Mouse (Mus musculus) stomach, postnatal 0 days (tissue): ENCODE results near the gene Lias. TPM values are rescaled to one million over a fixed set of nuclear protein-coding genes. Genes with fewer than 3 reads are reported as not detected.
A peak's percentile ranks its signal among the peaks of the same experiment; 100 is the strongest.

Source experiments
- ATAC-seq: fragments of 200-750 bp; cut with Nextera tagmentation; 2 replicates; pipeline ENCODE4 v1.8.0; 2017; ENCODE audit not compliant: low FRiP score, low TSS enrichment
- DNase-seq: peaks from one replicate; pipeline ENCODE4 v3.0.0-alpha.2; 2016; ENCODE audit warnings: low spot score
- H3K27ac ChIP-seq: fragments of 300-500 bp; sonication (generic); replicated peaks from 2 replicates; pipeline ENCODE4 v1.5.1; 2014; ENCODE audit warnings: mild to moderate bottlenecking, control low read depth
- H3K27me3 ChIP-seq: fragments of 300-500 bp; sonication (generic); 2 replicates; pipeline ENCODE4 v1.6.1; 2014; ENCODE audit warnings: low read length; ENCODE audit not compliant: control insufficient read depth, insufficient read depth
- H3K36me3 ChIP-seq: fragments of 300-500 bp; sonication (generic); 2 replicates; pipeline ENCODE4 v1.6.1; 2014; ENCODE audit warnings: low read length, mixed read lengths; ENCODE audit not compliant: control insufficient read depth, insufficient read depth
- H3K4me1 ChIP-seq: fragments of 300-500 bp; sonication (generic); replicated peaks from 2 replicates; pipeline ENCODE4 v1.6.1; 2014; ENCODE audit warnings: antibody characterized with exemption; ENCODE audit not compliant: control insufficient read depth, insufficient read depth
- H3K4me2 ChIP-seq: fragments of 300-500 bp; sonication (generic); replicated peaks from 2 replicates; pipeline ENCODE4 v1.6.1; 2014; ENCODE audit warnings: low read depth, mild to moderate bottlenecking, control low read depth, moderate library complexity
- H3K4me3 ChIP-seq: fragments of 300-500 bp; sonication (generic); 2 replicates; pipeline ENCODE4 v1.5.1; 2014; ENCODE audit warnings: low read depth, low read length, control low read depth
- H3K9ac ChIP-seq: fragments of 300-500 bp; sonication (generic); 2 replicates; pipeline ENCODE4 v1.6.1; 2014; ENCODE audit warnings: mild to moderate bottlenecking, low read length, control low read depth, mixed read lengths
- H3K9me3 ChIP-seq: fragments of 300-500 bp; sonication (generic); 2 replicates; pipeline ENCODE4 v1.6.1; 2016; ENCODE audit warnings: low read length; ENCODE audit not compliant: control insufficient read depth
- CTCF ChIP-seq: IDR thresholded peaks from 2 replicates; pipeline ENCODE4 v1.5.1; 2016; ENCODE audit warnings: antibody characterized with exemption, low read depth, mild to moderate bottlenecking, moderate library complexity
- EP300 ChIP-seq: optimal IDR thresholded peaks from 2 replicates; pipeline ENCODE3; 2016; ENCODE audit warnings: antibody characterized with exemption
- WGBS: fragments of 180-500 bp; shearing (Covaris S2); extraction: QIAGEN DNeasy Blood & Tissue Kit; methylation state at CpG from one replicate; pipeline ENCODE4 v1.1.7; 2014; 5-methylcytosine and 5-hydroxymethylcytosine counted together
- polyA plus RNA-seq: library from polyadenylated mRNA; unstranded; fragments of >200 nt; fragmentation: Nextera tagmentation; extraction: Ambion mirVana; gene quantifications from 2 replicates; pipeline ENCODE4 v1.2.1, GENCODE M21; 2015

Gene Lias
- polyA plus RNA-seq, 1 experiment from 2014 or later = 43.4 TPM

DNA sequence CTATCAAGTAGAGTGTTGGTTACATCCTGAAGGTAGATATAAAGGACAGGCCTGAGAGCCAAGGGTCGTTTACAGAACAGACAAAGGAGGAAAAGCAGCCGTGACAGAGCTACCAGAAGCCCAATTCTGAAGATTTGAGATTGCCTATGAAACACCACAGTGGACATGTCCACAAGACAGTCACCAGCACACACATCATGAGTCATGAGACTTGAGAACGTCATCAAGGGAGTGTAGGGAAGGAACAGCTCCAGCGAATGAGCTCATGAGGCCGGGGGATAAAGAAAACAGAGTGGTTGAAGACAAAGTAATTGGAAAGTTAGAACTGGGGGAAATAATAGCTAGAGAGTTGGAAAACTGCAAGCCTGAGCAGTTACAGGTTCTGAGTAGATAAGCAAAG lies 66.5 kb downstream of the Lias start:
- TF ChIP-seq CTCF (no peak), EP300 (no peak)
- ATAC-seq (peak; percentile 82), DNase-seq (peak; percentile 53)
- Histone ChIP-seq H3K4me3 (no peak overlapping the region), H3K9ac (no peak overlapping the region), H3K9me3 (no peaks in the 10 kb centered on the region), H3K27me3 (no peaks in the 10 kb centered on the region), H3K4me1 (peaks cover 10% of the 10 kb centered on the region; the same call in 1 of the 2 replicates), H3K36me3 (no peaks in the 10 kb centered on the region; the same call in 1 of the 2 replicates), H3K4me2 (no peak overlapping the region), H3K27ac (peak overlapping the region; percentile 79)
- 33% methylated on average over 5 of the region's 5 CpGs for WGBS

- 0 out of 2 replicates have a peak overlapping the region, but pooled peaks have one; percentile 20 for H3K27ac ChIP-seq
- H3K36me3 ChIP-seq = no peaks in the 10 kb centered on the region
- H3K9ac ChIP-seq = no peak overlapping the region
- no peaks in the 10 kb centered on the region for H3K9me3 ChIP-seq
- no peak for TF ChIP-seq EP300
- TF ChIP-seq CTCF = no peak
- no peak overlapping the region for H3K4me2 ChIP-seq
- WGBS = 56% methylated on average over 3 of the region's 3 CpGs
- H3K4me3 ChIP-seq = no peak overlapping the region
- H3K4me1 ChIP-seq = peaks cover 10% of the 10 kb centered on the region; the same call in 1 of the 2 replicates
- no peaks in the 10 kb centered on the region for H3K27me3 ChIP-seq
- DNase-seq (no peak), ATAC-seq (no peak)
Observed at GRCm38 (mm10) chr5:65459454-65459853, 68.2 kb downstream of the Lias start.

Other genes with a start within 250 kb of the Lias start
- 2.4 and 2.7 TPM in 2 replicates for gene Wdr19, start 191.8 kb upstream of the Lias start, polyA plus RNA-seq
- gene Rfc1, start 55.8 kb upstream of the Lias start, polyA plus RNA-seq = 32.5 and 43.7 TPM in 2 replicates
- 0.24 and 0.25 TPM in 2 replicates for gene Klb, start 43.2 kb upstream of the Lias start, polyA plus RNA-seq
- 917 and 919 TPM in 2 replicates for gene Rpl9, start 53 bp upstream of the Lias start, polyA plus RNA-seq
- 281 and 313 TPM in 2 replicates for gene Ugdh, start 44.5 kb downstream of the Lias start, polyA plus RNA-seq
- not detected in 2 replicates for gene Gm43552, start 101.3 kb downstream of the Lias start, polyA plus RNA-seq
- 355 and 360 TPM in 2 replicates for gene Smim14, start 145.7 kb downstream of the Lias start, polyA plus RNA-seq
- gene Ube2k, start 145.7 kb downstream of the Lias start, polyA plus RNA-seq = 130 and 136 TPM in 2 replicates